ENCODE assay signal across 9 mouse cellular contexts in genomic region chr2:93811812-93812211, GRCm38 (mm10). TPM values are rescaled to one million over a fixed set of nuclear protein-coding genes. Genes with fewer than 3 reads are reported as not detected.
DNase-seq lines count a peak whose midpoint lies in the region; ATAC-seq and TF ChIP-seq lines count a peak whose summit lies in the region.
"Had no signal": no experiment of that assay in that cellular context is flagged by ENCODE, and none has a peak within 500 bp of the region (broad histone marks: within the 10 kb centered on the region; RNA-seq: fewer than 3 reads in every experiment).

No protein-coding gene starts in this region.

- no peak for TF ChIP-seq POLR2A in CH12.LX (IDR thresholded peaks at IDR 0.05; ENCODE audit: low read depth, low read length)

- no peak overlapping the region for H3K4me3 ChIP-seq in CH12.LX (replicated peaks in 1 of 3; ENCODE audit: low read depth in 2 of 3, low read length in 2 of 3, poor library complexity in 1 of 3)
- H3K4me3 ChIP-seq: heart, embryonic 13.5 days had no signal

- in situ Hi-C loops in CH12.LX (cut with MboI; ENCODE audit: low pct_ligation_motif_present, low pct_unique_long_range_greater_than_20kb, low sequenced_read_pairs) = no loop called here

- dilution Hi-C loops in CH12.LX (cut with MboI; ENCODE audit: extremely low pct_ligation_motif_present, extremely low pct_unique_long_range_greater_than_20kb, low sequenced_read_pairs) = no loop called here

- peak; percentile 29 to 60 for DNase-seq in kidney, adult 8-10 months
- DNase-seq in kidney, adult 11 months = no peak
- peak; percentile 69 for DNase-seq in CH12.LX (ENCODE audit: extremely low read depth)
- DNase-seq in adipocyte (ENCODE audit: low spot score) = peak; percentile 76
- DNase-seq in embryo, embryonic 10.5 days (ENCODE audit: low spot score) = peak; percentile 72
- DNase-seq in kidney, postnatal 4 days = peak; percentile 80 to 84
- DNase-seq in yolk sac, embryonic 10.5 days (ENCODE audit: low spot score) = no peak

- no peak for TF ChIP-seq EP300 in CH12.LX (IDR thresholded peaks at IDR 0.05; ENCODE audit: low read length)

- TF ChIP-seq CTCF in CH12.LX (conservative IDR thresholded peaks at IDR 0.05 in 1 of 2, IDR thresholded peaks at IDR 0.05 in 1 of 2; ENCODE audit: low read depth in 2 of 2, low read length in 2 of 2) = peak; percentile 76 to 80

- H3K79me2 ChIP-seq in CH12.LX (replicated peaks; ENCODE audit: control insufficient read depth, extremely low read depth, insufficient read depth, poor library complexity, severe bottlenecking) = no peaks in the 10 kb centered on the region

- H3K9ac ChIP-seq in CH12.LX (ENCODE audit: insufficient read depth, low read depth) = no peak overlapping the region
- H3K9ac ChIP-seq: heart, embryonic 13.5 days had no signal

- ATAC-seq in neutrophil, adult 5-6 weeks (ENCODE audit: extremely low read depth, insufficient number of reproducible peaks, low FRiP score, poor library complexity, severe bottlenecking) = peak; percentile 42; the same call in 1 of the 2 replicates

- no peaks in the 10 kb centered on the region for H3K9me3 ChIP-seq in CH12.LX (replicated peaks; ENCODE audit: low read length)
- H3K9me3 ChIP-seq: heart, embryonic 13.5 days had no signal

- H3K4me2 ChIP-seq in CH12.LX (ENCODE audit: insufficient read depth, low read depth, poor library complexity, severe bottlenecking) = no peak overlapping the region
- H3K4me2 ChIP-seq: heart, embryonic 13.5 days had no signal

- H3K36me3 ChIP-seq in CH12.LX (replicated peaks in 1 of 2; ENCODE audit: control insufficient read depth in 1 of 2, insufficient read depth in 1 of 2, low read length in 1 of 2) = peaks cover 42 to 63% of the 10 kb centered on the region in 2 experiments

- H3K4me1 ChIP-seq in CH12.LX (ENCODE audit: control insufficient read depth in 1 of 2, insufficient read depth in 2 of 2) = peaks cover 1 to 18% of the 10 kb centered on the region in 2 experiments; a peak in 2 of 4 replicates
- H3K4me1 ChIP-seq: heart, embryonic 13.5 days had no signal

- no peaks in the 10 kb centered on the region for H3K27me3 ChIP-seq in CH12.LX (replicated peaks)
- H3K27me3 ChIP-seq: heart, embryonic 13.5 days had no signal

- peak; percentile 15 for TF ChIP-seq RAD21 in CH12.LX (IDR thresholded peaks at IDR 0.05; ENCODE audit: low read depth, low read length)

- no peak overlapping the region for H3K27ac ChIP-seq in CH12.LX (ENCODE audit: insufficient read depth, low read depth)
- H3K27ac ChIP-seq: heart, embryonic 13.5 days had no signal

TF ChIP-seq in CH12.LX, 34 proteins besides CTCF, POLR2A, EP300 and RAD21:
- no peak for TF ChIP-seq GABPA (IDR thresholded peaks at IDR 0.05; ENCODE audit: insufficient replicate concordance, low read depth, low read length)
- peak; percentile 55 for TF ChIP-seq SMC3 (IDR thresholded peaks at IDR 0.05; ENCODE audit: low read depth, low read length)
TF ChIP-seq in CH12.LX: peak in this region for 1.

RNA-seq across cellular contexts. Expression of gene Ext2, which starts 10.6 kb away (rescaled TPM):
- total RNA-seq in CH12.LX (2012; rRNA removed) (21.7 and 26.9 TPM in 2 replicates), CH12.LX (2014; rRNA removed) (18.7 and 20.2 TPM in 2 replicates)
- 30.4 and 33.1 TPM in 2 replicates for polyA plus RNA-seq in CH12.LX (2012; ENCODE audit: insufficient read length, low read depth)
- 18.5 and 24.2 TPM in 2 replicates for total RNA-seq in neutrophil, adult 5-6 weeks (2017)

RNA-seq across cellular contexts. Expression of gene Accs, which starts 37.9 kb away (rescaled TPM):
- total RNA-seq in CH12.LX (2012; rRNA removed) = 4.2 and 6.7 TPM in 2 replicates
- total RNA-seq in CH12.LX (2014; rRNA removed) = 6.0 and 6.2 TPM in 2 replicates
- polyA plus RNA-seq in CH12.LX (2012; ENCODE audit: insufficient read length, low read depth) = 5.7 TPM in 2 replicates
- 11.9 and 13.4 TPM in 2 replicates for total RNA-seq in neutrophil, adult 5-6 weeks (2017)

RNA-seq across cellular contexts. Expression of gene Accsl, which starts 57.1 kb away (rescaled TPM):
- total RNA-seq in CH12.LX (2012; rRNA removed) (0.30 TPM in 1 of 2 replicates, not detected in the other), CH12.LX (2014; rRNA removed) (not detected in 2 replicates)
- polyA plus RNA-seq in CH12.LX (2012; ENCODE audit: insufficient read length, low read depth) = 0.63 TPM in 1 of 2 replicates, not detected in the other
- not detected in 2 replicates for total RNA-seq in neutrophil, adult 5-6 weeks (2017)
- polyA plus RNA-seq: heart, embryonic 13.5 days had no signal

Comparison
In these comparisons a context has a peak if more than half of its experiments do, and no peak if none do; other contexts are left out.
1. DNase-seq: peak in kidney, adult 8-10 months (2 of 2), CH12.LX (single experiment), adipocyte (single experiment), embryo, embryonic 10.5 days (single experiment) and kidney, postnatal 4 days (2 of 2); none in kidney, adult 11 months (single experiment) and yolk sac, embryonic 10.5 days (single experiment).